Mouse (Mus musculus): ENCODE results near the gene H2-Q4.
"Not testable (repeated sequence)": the region's sequence is repeated elsewhere in the genome, so short reads cannot be mapped to it uniquely, and the experiment has no call there.

DNA sequence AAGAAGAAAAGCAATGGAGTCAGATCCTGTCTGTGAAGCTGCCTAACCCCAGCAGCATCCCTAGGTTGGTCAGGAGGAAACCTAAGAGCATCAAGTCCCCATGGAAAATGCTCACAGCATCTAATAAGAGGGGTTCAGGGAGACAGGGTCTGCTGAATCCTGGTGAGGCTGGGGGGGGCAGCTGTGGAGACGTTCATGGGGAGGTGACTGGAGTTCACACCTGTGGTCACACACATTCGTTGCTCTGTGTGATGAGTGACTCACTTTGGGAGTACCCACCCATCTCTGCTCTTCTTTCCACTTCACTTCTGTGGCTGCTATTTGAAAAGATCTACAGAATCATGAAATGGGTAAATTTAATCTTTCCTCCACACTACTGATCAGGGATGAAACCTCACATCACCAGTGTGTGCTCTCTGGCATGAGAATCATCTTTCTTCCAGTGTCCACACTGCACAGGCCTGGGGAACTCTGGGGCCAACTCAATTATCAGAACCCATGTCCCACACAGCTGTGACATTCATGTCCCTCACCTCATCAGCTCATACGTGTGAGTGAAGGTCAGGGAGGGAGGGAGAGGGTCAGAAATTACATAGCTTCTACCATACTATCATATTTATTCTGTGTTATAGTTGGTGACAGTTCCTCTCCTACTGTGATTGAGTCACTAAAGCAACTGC is 43.9 kb downstream of the H2-Q4 start:
- TF ChIP-seq CTCF (IDR thresholded peaks at IDR 0.05; ENCODE audit: borderline replicate concordance, insufficient read depth, low read length); POLR2A (IDR thresholded peaks at IDR 0.05; ENCODE audit: low read depth, low read length): not testable (repeated sequence)

Data from embryonic fibroblast, embryonic 13.5 days (primary cell).